Mouse (Mus musculus): ENCODE results near the gene Arhgap9. TPM values are rescaled to one million over a fixed set of nuclear protein-coding genes. Genes with fewer than 3 reads are reported as not detected.

The Arhgap9 gene
- total RNA-seq, 2 experiments from 2014 or later = 2.8 to 3.9 TPM

DNA sequence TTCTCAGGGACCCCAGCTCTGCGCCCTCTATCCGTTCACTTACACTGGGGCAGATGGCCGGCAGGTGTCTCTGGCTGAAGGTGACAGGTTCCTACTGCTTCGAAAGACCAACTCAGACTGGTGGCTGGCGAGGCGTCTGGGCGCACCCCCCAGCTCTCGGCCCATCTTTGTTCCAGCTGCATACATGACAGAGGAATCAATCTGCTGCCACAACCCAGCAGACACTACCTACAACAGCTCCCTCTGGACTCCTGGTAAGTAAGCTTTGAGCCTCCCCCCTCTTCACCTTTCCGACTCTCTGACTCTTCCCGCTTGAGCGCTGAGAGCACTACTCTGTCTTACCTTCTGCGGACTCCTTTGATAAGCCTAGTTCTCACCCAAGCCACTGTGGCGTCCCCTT is 414 bp downstream of the Arhgap9 start:
- no peak for DNase-seq (ENCODE audit: low spot score in 2 of 2)

DNA sequence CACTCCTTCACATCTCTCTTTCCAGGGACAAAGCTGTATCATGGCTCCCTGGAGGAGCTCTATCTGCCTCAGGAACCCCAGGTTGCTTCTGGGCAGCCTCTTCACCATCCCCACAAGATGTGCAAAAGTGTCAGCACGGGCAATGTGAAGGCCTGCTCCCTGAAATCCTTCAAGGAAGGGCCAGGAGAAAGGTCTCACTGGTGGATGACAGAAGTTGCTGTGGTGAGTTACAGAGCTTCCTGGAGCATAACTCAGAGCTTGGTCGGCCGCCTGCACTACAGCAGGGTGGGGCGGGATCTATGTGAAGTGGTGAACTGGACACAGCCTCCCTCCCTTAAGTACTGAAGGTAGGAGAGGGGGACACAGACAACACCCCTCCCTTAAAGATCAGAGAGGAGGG is 905 bp downstream of the Arhgap9 start:
- no peak for DNase-seq (ENCODE audit: low spot score in 2 of 2)

DNA sequence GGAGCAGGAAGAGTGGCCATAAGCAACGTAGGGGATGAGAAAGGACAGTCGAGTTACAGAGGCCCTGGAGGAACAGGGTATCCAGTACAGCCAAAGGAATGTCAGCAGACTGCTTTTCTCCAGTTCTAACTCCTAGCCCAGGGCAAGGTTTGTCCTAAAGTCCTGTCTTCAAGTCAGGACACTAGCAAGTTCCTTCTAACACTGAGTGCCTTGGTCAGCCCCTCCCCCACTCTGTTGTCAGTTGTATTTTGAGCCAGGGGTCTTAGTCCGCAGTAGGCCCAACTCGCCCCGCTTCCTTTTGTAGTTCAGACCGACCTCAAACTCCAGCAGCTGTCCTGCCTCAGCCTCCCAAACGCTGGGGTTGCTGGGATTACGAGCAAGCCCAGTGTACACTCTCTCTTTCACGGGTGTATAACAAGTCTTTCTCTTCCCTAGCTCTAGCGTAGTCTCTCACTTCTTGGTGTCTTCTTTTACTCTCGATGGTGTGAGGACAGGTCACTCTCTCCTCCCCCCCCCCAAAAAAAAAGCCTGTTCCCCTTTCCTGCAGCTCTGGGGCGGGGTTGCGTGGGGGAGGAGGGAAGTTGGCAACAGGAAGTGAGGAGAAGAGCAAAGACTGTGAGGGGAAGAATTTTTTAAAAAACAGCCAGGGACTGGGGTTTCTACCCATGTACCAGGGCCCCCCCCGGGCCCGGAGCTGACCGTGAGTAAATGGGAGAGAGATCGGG is 1.5 kb downstream of the Arhgap9 start:
- no peak for DNase-seq (ENCODE audit: low spot score in 2 of 2)

DNA sequence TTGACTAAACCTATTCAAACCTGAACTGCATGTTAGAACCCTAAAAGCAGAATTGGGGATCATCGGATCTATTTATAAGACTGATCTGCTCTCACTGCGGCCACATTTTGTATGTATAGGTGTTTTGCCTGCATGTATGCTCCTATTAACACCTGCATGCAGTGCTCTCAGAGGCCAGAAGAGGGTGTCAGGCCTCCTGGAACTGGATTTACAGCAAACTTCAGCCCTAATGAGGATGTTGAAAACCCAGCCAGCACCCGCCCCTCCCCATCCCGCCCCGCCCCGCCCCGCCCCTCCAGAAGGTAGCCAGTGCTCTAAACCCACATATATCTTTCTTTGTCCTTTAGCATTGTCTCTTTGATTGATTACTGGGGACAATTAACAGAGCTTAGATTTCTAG is 2.7 kb downstream of the Arhgap9 start:
- DNase-seq (ENCODE audit: low spot score in 2 of 2) = no peak

DNA sequence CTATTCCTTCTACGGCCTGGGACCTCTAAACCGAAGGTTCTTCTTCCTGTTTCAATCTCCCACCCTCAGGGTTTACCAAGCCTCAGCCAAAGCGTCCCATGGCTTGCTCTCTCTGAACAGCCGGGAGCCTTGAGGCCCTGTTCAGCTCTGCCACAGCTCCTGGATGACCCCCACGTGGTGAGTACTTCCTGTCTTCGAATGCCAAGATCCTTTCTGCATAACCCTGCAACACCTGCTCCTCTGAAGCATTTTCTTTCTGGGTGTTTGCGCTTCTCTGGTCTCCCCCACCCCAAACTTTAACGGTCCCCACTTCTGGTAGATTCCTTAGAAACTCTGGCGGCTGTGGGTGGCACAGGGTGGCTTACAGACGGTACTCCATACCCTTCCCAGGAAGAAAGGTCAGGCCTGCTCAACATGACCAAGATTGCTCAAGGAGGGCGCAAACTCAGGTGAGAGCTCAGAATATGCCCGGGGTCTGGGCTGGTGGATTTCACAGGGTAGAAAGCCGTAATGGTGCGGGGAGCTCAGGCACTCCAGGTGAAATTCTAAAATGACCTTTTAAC is 3.8 kb downstream of the Arhgap9 start:
- no peak for DNase-seq (ENCODE audit: low spot score in 2 of 2)

DNA sequence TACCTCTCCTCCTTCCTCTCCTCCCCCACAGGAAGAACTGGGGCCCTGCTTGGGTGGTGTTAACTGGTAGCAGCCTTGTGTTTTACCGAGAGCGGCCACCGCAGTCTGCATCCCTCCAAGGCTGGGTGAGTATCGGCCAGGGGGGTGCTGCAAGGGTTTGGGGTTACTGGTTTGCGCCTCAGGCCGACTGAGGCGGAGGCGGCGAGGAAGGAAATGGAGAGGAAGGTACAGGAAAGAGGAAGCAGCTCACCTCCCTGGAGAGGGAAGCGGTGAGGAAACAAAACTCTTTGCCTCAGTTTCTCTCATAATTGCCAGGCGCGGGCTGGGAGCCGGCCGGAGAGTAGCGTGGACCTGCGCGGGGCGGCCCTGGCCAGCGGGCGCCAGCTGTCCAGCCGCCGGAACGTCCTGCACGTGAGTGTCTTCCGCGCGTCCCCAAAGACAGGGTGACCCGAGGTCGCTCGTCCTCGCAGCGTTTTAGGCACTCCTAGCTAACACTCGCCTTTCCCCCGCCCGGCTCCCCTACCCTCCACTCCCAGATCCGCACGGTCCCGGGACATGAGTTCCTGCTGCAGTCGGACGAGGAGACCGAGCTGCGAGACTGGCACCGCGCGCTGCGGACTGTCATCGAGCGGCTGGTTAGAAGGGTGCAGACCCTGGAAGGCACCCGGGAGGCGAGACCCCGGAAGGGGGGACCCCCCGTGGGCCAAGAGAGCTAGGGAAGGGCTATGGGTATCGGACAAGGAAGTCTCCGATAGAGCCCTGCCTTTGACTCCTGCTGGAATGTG is 4.4 kb downstream of the Arhgap9 start:
- DNase-seq (ENCODE audit: low spot score in 2 of 2) = peak in 1 of 2 experiments; percentile 40

DNA sequence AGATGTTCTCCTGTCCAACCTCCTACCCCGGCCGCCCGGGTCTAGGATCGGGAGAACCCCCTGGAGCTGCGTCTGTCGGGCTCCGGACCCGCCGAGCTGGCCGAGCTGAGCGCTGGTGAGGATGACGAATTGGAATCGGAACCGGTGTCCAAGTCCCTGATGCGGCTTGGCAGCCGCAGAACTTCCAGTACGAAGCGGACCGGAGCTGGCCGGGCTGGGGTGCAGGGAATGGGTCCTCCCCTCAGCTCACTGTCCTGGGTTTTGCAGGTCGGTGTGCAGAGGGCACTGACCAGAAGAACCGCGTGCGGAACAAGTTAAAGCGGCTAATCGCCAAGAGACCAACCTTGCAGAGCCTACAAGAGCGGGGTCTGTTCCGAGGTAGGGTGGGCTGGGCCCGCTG is 5.1 kb downstream of the Arhgap9 start:
- DNase-seq (ENCODE audit: low spot score in 2 of 2) = peak in 1 of 2 experiments; percentile 36

DNA sequence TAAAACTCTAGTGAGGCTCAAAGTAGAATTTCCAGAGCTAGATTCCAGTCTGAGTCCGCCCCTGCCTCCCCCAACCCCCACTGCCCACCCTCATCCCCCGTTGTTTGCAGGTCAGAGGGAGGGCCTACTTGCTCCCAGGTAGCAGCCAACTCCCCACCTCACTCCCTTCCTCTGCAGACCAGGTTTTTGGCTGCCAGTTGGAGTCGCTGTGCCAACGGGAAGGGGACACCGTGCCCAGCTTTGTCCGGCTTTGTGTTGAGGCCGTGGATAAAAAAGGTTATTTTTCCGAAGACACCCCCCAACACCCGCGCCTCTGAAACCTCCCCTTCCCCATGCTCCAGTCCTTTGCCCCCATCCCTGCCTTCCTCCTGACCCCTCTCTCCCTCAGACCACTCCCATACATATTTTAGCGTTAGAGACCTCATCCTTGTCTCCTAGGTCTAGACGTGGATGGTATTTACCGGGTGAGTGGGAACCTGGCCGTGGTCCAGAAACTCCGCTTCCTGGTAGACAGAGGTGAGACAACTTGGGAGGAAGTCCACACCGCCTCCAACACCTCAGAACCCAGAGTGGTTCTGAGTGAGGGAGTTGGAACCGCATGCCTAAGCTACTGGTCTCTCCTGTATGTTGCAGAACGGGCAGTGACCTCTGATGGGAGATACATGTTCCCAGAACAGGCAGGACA is 5.8 kb downstream of the Arhgap9 start:
- DNase-seq (ENCODE audit: low spot score in 2 of 2) = no peak

DNA sequence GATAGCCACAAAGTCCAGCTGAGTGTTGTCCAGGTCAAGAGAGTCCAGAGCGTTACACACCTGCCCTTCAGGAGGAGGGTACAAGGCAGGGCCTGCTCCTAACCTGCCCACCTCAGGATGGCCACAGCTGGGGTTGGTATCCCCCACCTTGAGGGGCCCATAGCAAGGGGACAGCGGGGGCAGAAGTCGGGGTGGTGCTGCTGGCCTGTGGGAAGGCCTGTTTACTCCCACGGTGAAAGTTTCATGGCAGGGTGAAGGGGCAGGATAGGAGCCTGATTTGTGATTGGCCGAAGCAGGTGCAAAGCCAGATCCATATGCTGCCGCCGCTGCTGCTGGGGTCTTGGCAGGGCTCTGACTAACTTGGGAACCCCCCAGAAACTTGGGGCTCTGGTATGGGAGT is 8.4 kb downstream of the Arhgap9 start:
- no peak for DNase-seq (ENCODE audit: low spot score in 2 of 2)

DNA sequence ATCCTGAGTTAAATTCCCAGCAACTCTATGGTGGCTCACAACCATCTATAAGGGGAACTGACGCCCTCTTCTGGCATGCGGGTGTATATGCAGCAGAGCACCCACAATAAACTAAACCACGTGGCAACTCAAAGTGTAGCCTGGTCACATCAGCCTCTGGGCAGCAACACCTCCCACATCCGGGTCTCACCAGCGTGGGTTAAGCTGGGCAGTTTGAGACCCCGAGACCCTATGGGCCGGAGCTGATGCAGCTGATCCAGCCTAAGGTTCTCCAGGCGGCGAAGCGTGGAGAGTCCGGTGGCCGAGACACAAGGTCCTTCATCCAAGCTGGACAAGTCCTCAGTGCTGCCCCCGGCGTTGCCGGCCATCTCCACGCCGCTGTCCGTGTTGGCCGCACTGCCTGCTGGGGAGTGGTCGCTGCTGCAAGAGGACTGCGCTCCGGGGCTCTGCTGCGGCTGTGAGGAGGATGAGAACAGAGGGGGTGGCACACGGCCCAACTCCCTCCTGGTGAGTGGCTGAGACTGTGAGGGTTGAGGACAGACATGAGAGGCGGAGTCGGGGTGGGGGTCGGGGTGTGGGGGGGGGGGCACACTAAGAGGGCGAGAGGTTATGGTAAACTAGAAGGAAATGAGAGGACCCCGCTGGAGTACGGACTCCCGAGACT is 10.6 kb downstream of the Arhgap9 start:
- DNase-seq (ENCODE audit: low spot score in 2 of 2) = no peak

DNA sequence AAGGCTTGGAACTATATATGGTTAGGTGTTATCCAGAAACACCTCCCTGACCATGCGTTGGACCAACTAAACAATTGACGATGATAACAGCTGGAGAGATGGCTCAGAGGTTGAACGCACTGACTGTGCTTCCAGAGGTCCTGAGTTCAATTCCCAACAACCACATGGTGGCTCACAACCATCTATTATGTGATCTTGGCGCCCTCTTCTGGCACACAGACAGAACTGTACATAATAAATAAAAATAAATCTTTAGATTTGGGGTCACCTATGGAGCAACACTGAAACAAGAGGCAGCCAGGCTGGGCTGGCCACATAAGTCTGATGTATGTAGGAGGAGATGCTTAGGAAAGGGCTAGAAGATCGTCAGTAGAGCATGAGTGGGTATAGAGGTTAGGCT is 11.4 kb downstream of the Arhgap9 start:
- no peak for DNase-seq (ENCODE audit: low spot score in 2 of 2)

DNA sequence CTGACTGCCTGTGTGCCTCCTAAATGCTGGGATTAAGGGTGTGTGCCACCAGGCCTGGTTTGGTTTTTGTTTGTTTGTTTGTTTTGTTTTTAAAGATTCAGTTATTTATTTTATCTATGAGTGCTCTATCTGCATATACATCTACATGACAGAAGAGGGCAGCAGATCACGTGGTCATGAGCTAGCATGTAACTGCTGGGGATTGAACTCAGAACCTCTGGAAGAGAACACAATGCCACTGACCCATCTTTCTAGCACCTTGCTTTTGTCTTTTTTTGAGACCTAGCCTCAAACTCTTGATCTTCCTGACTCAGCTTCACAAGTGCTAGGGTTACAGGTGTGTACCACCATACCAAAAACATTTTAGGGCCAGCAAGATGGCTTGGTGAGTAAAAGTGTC is 13.5 kb downstream of the Arhgap9 start:
- no peak for DNase-seq (ENCODE audit: low spot score in 2 of 2)

DNA sequence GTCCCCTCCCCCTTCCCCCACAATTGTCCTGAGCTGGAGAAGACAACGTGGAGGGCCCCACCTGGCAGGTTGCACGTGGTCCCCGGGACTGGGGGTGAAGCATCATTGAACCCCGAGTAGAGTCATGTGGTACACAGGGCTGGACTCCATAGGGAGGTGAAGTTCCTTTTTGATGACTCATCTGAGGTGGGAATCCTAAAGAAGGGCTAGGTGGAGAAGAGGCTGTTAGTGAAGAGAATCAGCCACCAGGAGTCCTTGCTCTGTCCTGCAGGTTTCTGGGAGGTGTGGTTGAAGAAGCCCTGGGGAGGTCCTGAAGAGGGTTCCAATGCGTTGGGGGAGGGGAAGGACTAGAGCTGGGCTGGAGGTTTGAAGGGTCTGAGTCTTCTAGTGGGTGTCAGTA is 15.2 kb downstream of the Arhgap9 start:
- no peak for DNase-seq (ENCODE audit: low spot score in 2 of 2)

DNA sequence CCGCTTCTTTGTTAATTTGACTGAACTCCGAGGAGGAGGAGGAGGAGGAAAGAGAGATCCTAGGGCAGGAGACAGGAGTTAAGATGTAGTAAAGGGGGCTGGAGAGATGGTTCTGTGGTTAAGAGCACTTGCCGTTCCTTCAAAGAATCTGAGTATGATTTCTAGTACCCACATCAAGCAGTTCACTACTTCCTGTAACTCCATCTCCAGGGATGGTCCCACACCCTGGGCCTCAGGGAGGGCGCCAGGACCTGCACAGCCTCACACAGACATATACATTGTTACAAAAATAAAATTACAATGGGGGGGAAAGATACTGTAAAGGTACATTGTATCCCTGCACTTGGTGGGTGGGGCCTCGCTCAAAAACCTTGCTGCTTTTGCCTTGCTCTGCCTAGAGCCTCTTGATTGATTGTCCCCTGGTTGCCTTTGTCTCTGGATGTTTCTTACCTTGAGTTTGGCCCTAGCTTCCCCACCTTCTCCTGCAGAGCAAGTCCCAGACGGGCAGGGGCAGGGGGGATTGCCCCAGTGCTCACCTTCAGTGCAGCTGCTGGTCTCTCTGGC is 15.9 kb downstream of the Arhgap9 start:
- DNase-seq (ENCODE audit: low spot score in 2 of 2) = no peak

DNA sequence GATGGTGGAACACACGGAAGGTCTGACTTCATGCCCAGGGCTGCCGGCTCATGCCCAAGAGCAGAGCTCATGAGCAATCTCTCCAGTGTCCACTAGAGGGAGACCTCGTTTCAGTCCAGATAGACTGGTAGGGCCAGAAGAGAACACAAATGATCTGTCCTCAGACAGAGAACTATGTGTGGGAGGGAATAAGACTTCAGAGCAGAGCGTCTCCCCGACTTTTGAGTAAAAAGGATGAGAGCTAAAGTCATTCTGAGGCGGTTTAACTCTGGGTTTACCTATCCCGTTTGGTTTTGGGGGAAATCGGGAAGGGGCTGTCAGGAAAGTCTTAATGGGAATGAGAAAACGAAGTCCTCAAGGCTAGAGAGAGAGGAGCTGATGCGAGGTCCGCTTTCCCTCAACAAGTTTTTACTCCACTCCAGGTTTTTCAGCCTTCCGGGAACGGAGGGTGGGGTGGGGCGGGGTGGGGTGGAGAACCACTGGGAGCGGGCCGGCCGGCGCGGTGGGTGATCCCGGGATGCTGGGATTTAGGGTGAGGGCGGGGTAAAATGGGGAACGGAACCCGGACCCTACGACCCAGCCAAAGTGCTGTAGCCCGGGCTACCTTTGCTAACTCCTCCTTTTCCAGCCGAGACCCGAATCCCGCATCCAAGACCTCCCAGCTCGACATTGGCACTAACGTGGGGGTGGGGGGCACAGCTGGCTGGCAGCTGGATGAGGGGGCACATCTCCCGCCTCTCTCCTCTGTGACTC is 17.3 kb downstream of the Arhgap9 start:
- DNase-seq (ENCODE audit: low spot score in 2 of 2) = peak; percentile 64 to 83

DNA sequence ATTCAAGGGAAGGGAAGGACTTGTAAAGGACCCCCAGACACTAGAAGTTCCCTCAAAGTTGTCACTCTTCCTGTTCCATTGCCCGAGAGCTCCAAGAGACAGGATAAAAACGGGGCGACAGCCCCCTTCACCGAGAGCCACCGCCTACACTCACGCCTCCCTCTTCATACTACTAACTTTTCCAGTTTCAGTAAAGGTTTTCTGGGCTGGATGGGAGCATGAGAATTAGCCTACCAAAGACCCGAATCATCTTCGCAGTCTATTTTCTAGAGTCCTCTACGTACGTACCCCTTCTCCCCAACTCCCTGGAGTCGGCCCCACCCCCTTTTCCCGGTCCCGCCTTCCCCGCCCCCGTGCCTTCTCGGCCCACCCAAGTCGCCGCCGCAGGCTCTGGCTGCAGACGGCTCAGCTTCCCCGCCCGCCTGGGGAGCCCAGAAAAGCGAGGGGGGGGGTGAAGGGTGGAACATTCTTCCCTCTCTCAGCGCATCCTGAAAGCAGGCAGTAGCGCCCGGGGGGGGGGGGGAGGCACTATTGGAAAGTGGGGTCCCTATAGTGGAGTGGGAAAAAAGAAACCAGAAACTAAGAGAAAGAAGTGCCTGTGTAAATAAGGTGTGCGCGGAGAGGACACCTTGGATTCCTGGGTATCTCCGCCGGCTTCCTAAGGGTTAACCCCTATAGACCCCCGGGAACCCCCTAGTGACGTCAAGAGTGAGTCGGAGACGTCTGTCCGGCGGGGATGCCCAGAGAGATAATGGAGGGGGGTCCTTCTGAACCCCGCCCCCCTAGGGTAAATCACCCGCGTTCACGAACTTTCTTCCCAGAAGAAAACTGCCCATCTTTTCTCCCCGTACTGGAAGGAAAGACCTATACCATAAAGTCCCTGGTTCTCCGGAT is 18.2 kb downstream of the Arhgap9 start:
- peak; percentile 55 to 79 for DNase-seq (ENCODE audit: low spot score in 2 of 2)

DNA sequence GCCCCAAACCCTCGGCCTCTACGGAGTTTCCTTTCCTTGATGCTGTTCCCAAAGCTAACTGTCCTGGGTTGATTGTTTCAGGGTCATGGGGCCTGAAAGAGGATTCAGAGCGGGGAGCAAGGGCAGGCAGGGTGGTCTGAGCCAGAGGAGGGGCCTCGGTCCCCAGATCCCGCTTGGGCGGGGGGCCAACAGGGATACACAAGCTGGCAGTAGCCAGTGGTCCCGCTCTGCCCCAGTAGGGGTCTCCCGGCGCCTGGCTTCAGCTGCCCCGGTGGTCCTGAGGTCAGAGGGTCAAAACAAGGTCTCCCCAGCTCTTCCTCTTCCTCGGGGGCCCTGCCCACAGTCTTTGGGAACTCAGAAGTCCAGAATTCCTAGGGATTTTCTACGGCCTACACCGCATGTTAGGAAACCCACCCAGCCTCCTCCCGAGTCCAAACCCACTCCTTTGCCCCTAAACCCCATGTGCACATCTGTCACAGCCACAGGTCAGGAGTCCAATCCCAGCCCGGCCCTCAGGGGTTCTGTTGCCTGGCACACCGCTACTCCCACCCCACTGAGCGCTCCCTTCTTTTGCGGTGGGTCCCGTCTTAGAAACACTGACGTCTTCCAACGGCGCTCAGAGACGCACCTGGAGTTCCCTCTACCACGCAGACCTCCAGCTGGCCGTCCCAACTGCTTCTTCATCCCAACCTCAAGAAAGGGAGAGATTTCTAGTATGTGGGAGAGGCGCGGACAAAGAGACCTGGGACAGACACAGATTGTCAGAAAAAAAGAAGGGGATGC is 19.0 kb downstream of the Arhgap9 start:
- no peak for DNase-seq (ENCODE audit: low spot score in 2 of 2)

DNA sequence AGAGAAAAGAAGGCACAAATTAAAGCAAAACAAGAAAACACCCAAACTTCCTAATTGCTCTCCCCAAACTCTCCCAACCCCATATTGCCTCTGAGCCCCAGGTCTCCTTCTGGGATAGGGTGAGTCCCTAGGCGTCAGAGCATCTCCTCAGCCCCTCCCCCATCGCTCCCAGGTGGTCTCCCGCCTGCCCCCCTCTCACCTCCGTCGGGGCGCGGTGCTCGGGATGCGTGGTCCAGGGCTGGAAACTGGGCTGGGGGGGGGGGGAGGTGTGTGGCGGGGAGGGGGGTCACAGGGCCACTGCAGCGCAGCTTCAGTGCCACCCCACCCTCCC is 19.6 kb downstream of the Arhgap9 start:
- DNase-seq (ENCODE audit: low spot score in 2 of 2) = no peak
